Mouse (Mus musculus) urinary bladder, postnatal 4 days (tissue): ENCODE results near the gene Vmn2r82.
"Not testable (repeated sequence)": the region's sequence is repeated elsewhere in the genome, so short reads cannot be mapped to it uniquely, and the experiment has no call there.

ENCODE experiments used
- DNase-seq, 2 experiments: peaks; one replicate each; pipeline ENCODE4 v3.0.0; 2021 to 2022; ENCODE audit warnings: low spot score in 2 of 2

The Vmn2r82 gene

GRCm38 (mm10) chr10:79356220-79356619 is at the start of gene Vmn2r82:
Gene Vmn2r82 (plus strand): TSS chr10:79356520.
- not testable (repeated sequence) for DNase-seq

- not testable (repeated sequence) for DNase-seq
These were observed 34.1 kb upstream of the Vmn2r82 start for GRCm38 (mm10) chr10:79322033-79322736.

- DNase-seq: no peak
These were observed 33.6 kb upstream of the Vmn2r82 start for GRCm38 (mm10) chr10:79322737-79323086.

GRCm38 (mm10) chr10:79399946-79400700 is 43.8 kb downstream of the Vmn2r82 start:
- not testable (repeated sequence) for DNase-seq

GRCm38 (mm10) chr10:79417142-79417771 is 60.9 kb downstream of the Vmn2r82 start:
- DNase-seq: no peak

GRCm38 (mm10) chr10:79417772-79418170 is 61.5 kb downstream of the Vmn2r82 start:
- DNase-seq: not testable (repeated sequence)

- not testable (repeated sequence) for DNase-seq
These were observed 79.0 kb downstream of the Vmn2r82 start for GRCm38 (mm10) chr10:79435141-79435820.
